Mouse (Mus musculus): Measurements from ENCODE around the gene Prdm4.

DNA sequence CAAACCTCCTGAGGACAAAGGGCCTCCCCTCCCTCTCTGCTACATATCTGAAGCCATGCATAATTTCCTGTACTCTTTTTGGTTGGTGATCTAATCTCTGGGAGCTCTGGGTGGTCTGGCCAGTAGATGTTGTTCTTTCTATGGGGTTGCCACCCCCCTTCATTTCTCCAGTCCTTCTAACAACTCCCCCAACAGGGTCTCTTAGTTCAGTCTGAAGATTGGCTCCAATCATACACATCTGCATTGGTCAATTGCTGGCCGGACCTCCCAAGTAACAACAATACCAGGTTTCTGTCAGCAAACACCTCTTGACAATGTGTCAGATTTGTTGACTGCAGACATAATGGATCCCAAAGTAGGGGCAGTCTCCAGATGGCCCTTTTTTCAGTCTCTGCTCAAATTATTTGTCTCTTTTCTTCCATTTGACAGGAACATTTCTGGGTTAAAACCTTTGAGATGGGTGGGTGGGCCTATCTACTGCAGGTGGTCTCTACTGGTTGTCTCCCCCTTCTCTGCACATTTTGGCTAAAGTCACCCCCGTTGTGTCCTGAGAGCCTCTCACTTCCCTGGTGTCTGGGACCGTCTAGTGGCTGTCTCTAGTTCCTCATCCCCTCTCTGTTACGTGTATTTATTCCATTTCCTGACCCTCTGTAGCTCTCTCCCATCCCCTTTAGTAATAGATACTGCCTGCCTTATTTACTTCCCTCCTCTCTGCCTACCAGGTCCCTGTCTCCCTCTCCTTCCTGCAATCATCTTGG is 70.7 kb downstream of the Prdm4 start:
- TF ChIP-seq POLR2A (IDR thresholded peaks at IDR 0.05; ENCODE audit: extremely low read depth, insufficient read depth, low read length) (no peak), CTCF (IDR thresholded peaks at IDR 0.05; ENCODE audit: extremely low read depth, insufficient read depth, low read length) (no peak)

Measured in cortical plate, adult 2 months (tissue).